Mouse (Mus musculus): ENCODE results near the gene Znrf3. TPM values are rescaled to one million over a fixed set of nuclear protein-coding genes. Genes with fewer than 3 reads are reported as not detected.

Gene Znrf3
- polyA plus RNA-seq, 1 experiment from 2014 or later, result 13.4 TPM

DNA sequence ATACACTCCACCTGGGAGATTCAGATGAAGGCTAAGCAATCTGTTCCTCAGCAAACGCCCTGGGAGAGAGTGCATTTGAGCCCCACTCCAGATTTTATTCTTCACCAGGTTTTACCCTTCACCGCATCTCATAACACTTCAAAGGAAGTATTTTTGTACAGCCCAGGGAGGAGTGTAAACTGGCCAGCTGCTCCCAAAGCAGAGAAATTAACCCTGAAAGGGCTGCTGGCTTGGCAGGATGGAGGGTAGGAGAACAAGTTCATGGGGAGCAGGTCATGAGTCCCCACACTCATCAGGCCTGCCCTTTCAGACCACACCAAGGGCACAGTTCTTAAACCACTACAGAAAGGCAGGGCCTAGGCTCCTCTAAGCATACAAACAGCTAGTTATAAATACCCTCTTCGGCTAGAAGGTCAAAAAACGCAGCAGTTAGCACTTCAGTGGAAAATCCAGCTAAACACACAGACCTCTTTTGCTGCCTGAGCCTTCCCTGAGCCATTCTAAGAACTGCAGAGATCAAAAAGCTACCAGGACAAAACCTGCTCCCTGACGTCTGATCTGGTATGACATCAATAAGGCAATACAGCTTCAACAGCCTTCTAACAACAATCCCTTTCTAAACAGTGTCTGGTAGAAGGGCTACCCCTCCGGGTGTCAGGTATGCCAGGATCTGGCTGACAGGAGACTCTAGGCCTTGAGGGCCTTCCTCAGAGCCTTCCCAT, 28.9 kb downstream of the Znrf3 start:
- peak; percentile 67; the same call in 1 of the 2 replicates for ATAC-seq (ENCODE audit: insufficient read depth, low FRiP score, low read depth)
- Histone ChIP-seq H3K4me1 (peaks cover 38% of the 10 kb centered on the region), H3K36me3 (no peaks in the 10 kb centered on the region), H3K27me3 (replicated peaks) (no peaks in the 10 kb centered on the region), H3K27ac (peak overlapping the region; percentile 63), H3K4me2 (peak overlapping the region; percentile 20), H3K4me3 (replicated peaks) (no peak overlapping the region), H3K9me3 (no peaks in the 10 kb centered on the region), H3K9ac (no peak overlapping the region)
- 15% methylated on average over 6 of the region's 6 CpGs for whole genome bisulfite sequencing

DNA sequence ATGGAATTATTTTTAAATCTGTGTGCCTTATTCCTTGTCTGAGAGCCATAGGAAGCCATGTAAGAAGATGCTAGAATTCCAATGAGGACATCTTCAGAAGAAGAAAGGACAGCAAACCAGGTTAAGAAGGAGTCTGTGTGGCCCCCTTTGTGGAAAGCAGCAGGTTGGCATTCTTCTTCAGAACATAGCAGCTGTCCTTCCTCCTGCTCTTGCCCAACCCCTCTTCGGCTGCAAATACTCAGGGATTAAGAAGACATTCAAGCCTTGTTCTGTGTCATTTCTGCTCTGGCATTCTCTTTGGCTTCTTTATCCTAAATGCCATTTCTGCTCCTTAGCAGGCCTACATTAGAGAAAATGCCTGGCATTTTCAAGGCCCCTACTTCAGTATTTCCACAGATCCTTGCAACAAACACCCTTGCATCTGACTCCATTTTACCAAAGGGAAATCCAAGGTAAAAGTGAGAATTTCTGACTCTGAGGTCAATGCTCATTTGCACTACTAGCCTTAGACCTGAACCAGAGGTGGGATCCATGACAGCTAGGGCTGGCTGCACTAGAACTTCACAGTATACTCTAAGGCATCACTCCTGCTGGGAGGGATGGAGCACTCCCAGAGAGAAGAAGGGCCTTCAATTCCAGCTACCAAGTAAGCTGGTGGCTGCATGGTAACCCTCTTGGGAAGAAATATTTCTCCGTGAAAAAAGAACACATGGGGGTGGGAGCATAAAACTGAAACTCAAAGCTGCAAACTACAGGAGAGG, 29.6 kb downstream of the Znrf3 start:
- no peaks in the 10 kb centered on the region for H3K27me3 ChIP-seq (replicated peaks)
- H3K9ac ChIP-seq, result no peak overlapping the region
- no peak overlapping the region for H3K4me3 ChIP-seq (replicated peaks)
- H3K4me2 ChIP-seq, result peak overlapping the region; percentile 20; the same call in 1 of the 2 replicates
- no peaks in the 10 kb centered on the region for H3K36me3 ChIP-seq
- no peak for ATAC-seq (ENCODE audit: insufficient read depth, low FRiP score, low read depth)
- H3K9me3 ChIP-seq, result no peaks in the 10 kb centered on the region
- WGBS, result 25% methylated on average over 2 of the region's 2 CpGs
- peaks cover 38% of the 10 kb centered on the region for H3K4me1 ChIP-seq
- peak overlapping the region; percentile 63 for H3K27ac ChIP-seq

DNA sequence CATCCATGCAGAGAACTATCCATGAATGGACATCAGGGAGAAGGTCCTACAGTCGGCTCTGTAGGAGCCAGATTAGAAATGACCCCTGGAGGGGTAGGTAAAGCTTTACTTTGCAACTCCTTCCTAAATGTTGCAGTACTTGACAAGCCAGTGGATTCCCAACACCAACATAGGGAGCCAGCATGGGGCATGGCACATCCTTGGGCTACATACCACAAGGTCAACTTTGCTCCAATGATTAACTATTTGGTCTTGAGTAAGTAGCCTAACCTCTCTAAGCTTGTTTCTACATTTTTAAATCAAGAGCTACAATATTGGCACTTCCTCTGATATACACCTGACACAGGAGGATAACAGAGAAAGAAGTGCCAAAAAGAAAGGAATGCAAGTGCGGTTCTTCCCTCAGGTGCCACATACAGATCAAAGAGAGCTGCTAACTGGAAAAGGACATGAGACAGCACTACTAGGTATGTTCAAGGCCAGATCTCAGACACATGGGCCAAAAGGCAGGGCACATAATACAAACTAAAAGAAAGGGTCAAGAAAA, 31.9 kb downstream of the Znrf3 start:
- H3K4me2 ChIP-seq, result no peak overlapping the region
- H3K4me3 ChIP-seq (replicated peaks), result no peak overlapping the region
- H3K27me3 ChIP-seq (replicated peaks), result no peaks in the 10 kb centered on the region
- H3K9ac ChIP-seq, result no peak overlapping the region
- WGBS, result 50% methylated on average over 2 of the region's 2 CpGs
- peaks cover 38% of the 10 kb centered on the region for H3K4me1 ChIP-seq
- no peaks in the 10 kb centered on the region for H3K36me3 ChIP-seq
- no peaks in the 10 kb centered on the region for H3K9me3 ChIP-seq
- ATAC-seq (ENCODE audit: insufficient read depth, low FRiP score, low read depth), result no peak
- H3K27ac ChIP-seq, result peak overlapping the region; percentile 8; the same call in 1 of the 2 replicates

DNA sequence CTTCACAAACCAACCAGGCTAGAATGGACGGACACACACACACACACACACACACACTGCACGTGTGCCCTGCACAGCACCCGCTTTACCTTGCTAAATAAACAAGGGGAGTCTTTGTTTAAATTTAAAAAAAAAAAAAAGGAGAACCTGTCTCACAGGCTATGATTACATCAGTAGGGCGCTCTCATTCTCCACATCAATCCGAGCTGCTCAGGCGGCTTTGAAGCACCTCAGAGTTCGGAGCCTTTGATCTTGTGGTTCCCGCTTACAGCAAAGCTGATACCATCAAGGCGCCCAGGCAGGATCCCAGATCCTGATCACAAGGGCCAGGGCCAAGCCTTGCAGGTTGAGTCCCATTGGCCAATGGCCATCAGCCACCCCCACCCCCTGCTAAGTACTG, 33.1 kb downstream of the Znrf3 start:
- 32% methylated on average over 9 of the region's 9 CpGs for WGBS
- peak; percentile 66 for ATAC-seq (ENCODE audit: insufficient read depth, low FRiP score, low read depth)
- H3K27ac ChIP-seq, result peak overlapping the region; percentile 60; the same call in 1 of the 2 replicates

DNA sequence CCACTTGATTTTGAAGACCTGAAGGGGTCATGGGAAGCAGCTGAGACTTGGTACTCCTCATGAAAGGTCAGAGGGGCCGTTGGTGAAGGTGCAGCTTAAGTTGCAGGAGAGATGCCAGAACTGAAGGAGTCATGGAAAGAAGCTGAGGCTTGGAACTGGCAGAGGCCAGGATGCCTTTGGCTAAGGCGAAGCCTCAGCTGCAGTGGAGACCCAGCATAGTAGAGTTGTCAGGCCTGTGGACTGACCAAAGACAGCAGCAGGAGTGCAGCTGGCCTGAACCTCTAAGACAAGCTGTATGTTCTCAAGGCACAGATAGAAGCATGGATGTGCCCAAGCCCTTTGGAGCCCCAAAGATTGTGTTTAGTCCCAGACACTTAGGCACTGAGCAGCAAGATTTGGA, 40.5 kb downstream of the Znrf3 start:
- no peak overlapping the region for H3K27ac ChIP-seq
- 64% methylated on average over 2 of the region's 2 CpGs for WGBS

More for the DNA sequence above, 33.1 kb downstream of the Znrf3 start:
- Histone ChIP-seq H3K9me3 (no peaks in the 10 kb centered on the region), H3K4me3 (replicated peaks) (no peak overlapping the region), H3K4me1 (peaks cover 31% of the 10 kb centered on the region), H3K27me3 (replicated peaks) (no peaks in the 10 kb centered on the region), H3K9ac (no peak overlapping the region), H3K4me2 (no peak overlapping the region), H3K36me3 (no peaks in the 10 kb centered on the region)

GRCm38 (mm10) chr11:5402127-5402733, 42.4 kb downstream of the Znrf3 start:
- Histone ChIP-seq H3K4me1 (peaks cover 8% of the 10 kb centered on the region; the same call in 1 of the 2 replicates), H3K27me3 (replicated peaks) (no peaks in the 10 kb centered on the region), H3K9ac (no peak overlapping the region), H3K36me3 (no peaks in the 10 kb centered on the region), H3K27ac (no peak overlapping the region), H3K4me2 (no peak overlapping the region), H3K4me3 (replicated peaks) (no peak overlapping the region), H3K9me3 (no peaks in the 10 kb centered on the region)
- no peak for ATAC-seq (ENCODE audit: insufficient read depth, low FRiP score, low read depth)
- WGBS, result 70% methylated on average over 4 of the region's 4 CpGs

More for the DNA sequence above, 40.5 kb downstream of the Znrf3 start:
- Histone ChIP-seq H3K4me2 (no peak overlapping the region), H3K27me3 (replicated peaks) (no peaks in the 10 kb centered on the region), H3K4me3 (replicated peaks) (no peak overlapping the region), H3K4me1 (peaks cover 8% of the 10 kb centered on the region; the same call in 1 of the 2 replicates), H3K36me3 (no peaks in the 10 kb centered on the region), H3K9ac (no peak overlapping the region), H3K9me3 (no peaks in the 10 kb centered on the region)
- no peak for ATAC-seq (ENCODE audit: insufficient read depth, low FRiP score, low read depth)

DNA sequence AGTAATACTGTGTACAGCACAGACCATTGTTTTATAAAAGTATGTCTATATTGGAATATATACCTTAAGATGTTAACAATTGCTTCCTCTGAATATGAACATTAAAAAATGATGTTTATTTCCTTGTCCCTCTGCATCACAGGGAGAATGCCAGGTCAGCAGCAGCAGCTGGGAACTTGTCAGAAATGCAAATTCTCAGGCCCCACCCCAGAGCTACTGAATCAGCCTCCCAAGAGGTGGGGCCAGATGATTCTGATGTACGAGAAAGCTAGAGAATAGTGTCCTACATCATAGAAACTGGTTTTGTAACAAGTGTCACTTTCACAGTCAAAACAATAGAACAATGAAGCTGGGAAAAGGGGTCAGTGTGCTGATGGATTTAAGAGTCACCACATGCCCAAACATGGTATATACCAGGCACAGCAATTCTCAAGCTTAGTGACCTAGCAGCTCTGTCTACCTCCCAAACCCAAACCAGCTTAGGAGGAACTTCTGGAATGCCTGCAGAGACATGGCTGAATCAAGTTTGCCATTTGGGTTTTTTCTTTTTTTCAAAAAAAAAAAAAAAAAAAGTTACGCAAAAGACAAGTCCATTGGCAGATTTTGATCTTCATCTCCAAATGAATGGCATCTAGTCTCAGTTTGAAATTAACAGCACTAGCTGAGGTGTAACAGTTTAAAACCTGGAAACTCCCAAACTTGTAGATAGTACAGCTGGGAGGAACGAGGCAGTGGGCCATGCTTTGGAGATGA, 46.2 kb downstream of the Znrf3 start:
- no peaks in the 10 kb centered on the region for H3K27me3 ChIP-seq (replicated peaks)
- H3K4me1 ChIP-seq, result 0 out of 2 replicates have a peak, but pooled peaks cover 3% of the 10 kb centered on the region
- WGBS, result 60% methylated on average over 3 of the region's 3 CpGs
- no peaks in the 10 kb centered on the region for H3K9me3 ChIP-seq
- H3K4me3 ChIP-seq (replicated peaks), result no peak overlapping the region
- no peaks in the 10 kb centered on the region for H3K36me3 ChIP-seq
- H3K4me2 ChIP-seq, result no peak overlapping the region
- H3K27ac ChIP-seq, result no peak overlapping the region
- no peak overlapping the region for H3K9ac ChIP-seq
- ATAC-seq (ENCODE audit: insufficient read depth, low FRiP score, low read depth), result no peak

DNA sequence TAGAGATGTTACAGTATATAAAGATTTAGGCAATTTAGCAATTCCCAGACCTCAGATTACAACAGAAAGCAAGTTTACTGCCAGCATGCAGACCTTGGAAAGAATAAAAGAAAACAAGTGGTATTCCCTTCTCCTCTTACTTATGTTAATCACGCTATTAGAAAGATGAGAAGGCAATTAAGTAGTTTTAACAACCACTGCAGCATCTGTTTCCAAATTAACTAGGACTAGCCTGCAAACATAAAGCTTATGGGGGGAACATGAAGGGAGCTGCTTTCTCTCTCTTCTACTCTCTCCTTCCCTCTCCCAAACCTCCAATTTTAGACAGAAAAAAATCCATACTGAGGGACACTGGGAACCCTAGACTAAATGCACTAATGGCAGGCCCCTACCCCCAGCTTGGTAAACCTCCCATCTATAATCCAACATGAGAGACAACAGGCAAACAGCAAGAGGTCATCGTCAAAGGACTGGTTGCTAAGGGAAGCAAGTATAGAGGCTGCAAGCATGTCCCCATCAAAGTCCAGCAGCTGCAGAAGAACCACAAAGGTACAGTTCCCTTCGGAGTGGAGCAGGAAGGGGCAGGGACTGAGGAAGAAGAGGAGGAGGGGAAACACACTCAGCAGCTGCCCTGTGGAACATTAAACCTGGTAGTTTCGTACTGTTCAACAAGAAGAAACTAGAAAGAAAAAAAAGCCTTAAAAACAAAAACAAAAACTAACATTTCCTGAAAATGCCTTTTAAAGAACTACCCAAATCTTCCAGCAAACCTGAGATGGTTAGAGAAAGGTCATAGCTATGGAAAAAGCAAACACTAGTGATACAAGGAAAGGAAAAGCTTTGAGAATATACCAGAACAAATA, 53.4 kb downstream of the Znrf3 start:
- no peak overlapping the region for H3K9ac ChIP-seq
- no peaks in the 10 kb centered on the region for H3K36me3 ChIP-seq
- H3K27ac ChIP-seq, result no peak overlapping the region
- ATAC-seq (ENCODE audit: insufficient read depth, low FRiP score, low read depth), result no peak
- WGBS, result 36% methylated on average over 4 of the region's 4 CpGs
- no peaks in the 10 kb centered on the region for H3K9me3 ChIP-seq
- H3K27me3 ChIP-seq (replicated peaks), result no peaks in the 10 kb centered on the region
- 0 out of 2 replicates have a peak, but pooled peaks cover 3% of the 10 kb centered on the region for H3K4me1 ChIP-seq
- H3K4me3 ChIP-seq (replicated peaks), result no peak overlapping the region
- H3K4me2 ChIP-seq, result no peak overlapping the region

DNA sequence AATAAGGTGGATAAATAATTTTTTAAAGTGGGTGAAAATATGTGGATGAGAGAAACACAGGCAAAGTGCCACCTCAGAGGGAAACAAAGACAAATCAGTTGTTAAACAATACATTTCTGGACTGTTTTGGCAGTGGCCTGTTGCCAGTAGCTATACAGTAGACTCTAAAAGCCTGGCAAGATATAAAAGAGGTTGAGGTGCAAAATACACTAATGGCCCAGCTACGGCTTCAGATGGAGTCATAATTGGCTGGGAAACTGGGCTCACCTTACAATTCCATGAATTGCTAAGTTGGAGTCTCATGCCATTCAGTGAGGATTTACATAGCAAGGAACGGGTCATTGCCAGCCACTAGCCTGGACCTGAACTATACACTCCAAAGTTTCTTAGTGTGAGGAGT, 62.0 kb downstream of the Znrf3 start:
- Histone ChIP-seq H3K9ac (no peak overlapping the region), H3K9me3 (no peaks in the 10 kb centered on the region), H3K4me3 (replicated peaks) (no peak overlapping the region), H3K36me3 (no peaks in the 10 kb centered on the region), H3K4me2 (no peak overlapping the region), H3K27me3 (replicated peaks) (no peaks in the 10 kb centered on the region), H3K27ac (no peak overlapping the region), H3K4me1 (peaks cover 8% of the 10 kb centered on the region; the same call in 1 of the 2 replicates)
- no peak for ATAC-seq (ENCODE audit: insufficient read depth, low FRiP score, low read depth)
- WGBS, result 70% methylated on average over 2 of the region's 2 CpGs

- no peak overlapping the region for H3K9ac ChIP-seq
- H3K4me2 ChIP-seq, result no peak overlapping the region
- ATAC-seq (ENCODE audit: insufficient read depth, low FRiP score, low read depth), result no peak
- no peaks in the 10 kb centered on the region for H3K36me3 ChIP-seq
- H3K4me3 ChIP-seq (replicated peaks), result no peak overlapping the region
- H3K4me1 ChIP-seq, result peaks cover 8% of the 10 kb centered on the region; the same call in 1 of the 2 replicates
- no peak overlapping the region for H3K27ac ChIP-seq
- WGBS, result 67% methylated on average over 5 of the region's 5 CpGs
- H3K9me3 ChIP-seq, result no peaks in the 10 kb centered on the region
- H3K27me3 ChIP-seq (replicated peaks), result no peaks in the 10 kb centered on the region
These were observed 63.4 kb downstream of the Znrf3 start for GRCm38 (mm10) chr11:5381226-5381625.
